Mouse (Mus musculus): Measurements from ENCODE around the gene Cox11.

Cox11 gene

GRCm38 (mm10) chr11:90637440-90638311, at the start of gene Cox11, which contains the start of gene Stxbp4:
Gene Cox11, plus strand, starts transcription at chr11:90638173.
Gene Stxbp4, minus strand, starts transcription at chr11:90638084.
- DNase-seq = peak; percentile 96

DNA sequence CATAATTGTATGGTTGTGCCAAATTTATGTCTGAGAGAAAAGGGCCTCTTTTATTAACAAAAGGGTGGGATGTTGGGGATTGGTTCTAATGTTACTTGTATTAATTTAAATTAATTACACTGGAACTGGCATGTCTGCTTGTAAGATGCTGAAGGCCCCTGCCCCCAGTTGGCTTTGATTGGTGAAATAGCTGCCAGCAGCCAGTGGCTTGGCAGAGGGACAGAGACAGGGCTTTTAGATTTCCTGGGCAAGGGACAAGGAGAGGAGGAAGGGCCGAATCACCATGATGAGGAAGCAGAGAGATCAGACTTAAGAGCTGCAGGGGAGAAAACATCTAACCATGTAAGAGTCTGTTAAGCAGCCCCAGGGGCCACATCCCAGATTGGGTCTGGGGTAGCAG, 47.0 kb upstream of the Cox11 start:
- DNase-seq = peak; percentile 7

DNA sequence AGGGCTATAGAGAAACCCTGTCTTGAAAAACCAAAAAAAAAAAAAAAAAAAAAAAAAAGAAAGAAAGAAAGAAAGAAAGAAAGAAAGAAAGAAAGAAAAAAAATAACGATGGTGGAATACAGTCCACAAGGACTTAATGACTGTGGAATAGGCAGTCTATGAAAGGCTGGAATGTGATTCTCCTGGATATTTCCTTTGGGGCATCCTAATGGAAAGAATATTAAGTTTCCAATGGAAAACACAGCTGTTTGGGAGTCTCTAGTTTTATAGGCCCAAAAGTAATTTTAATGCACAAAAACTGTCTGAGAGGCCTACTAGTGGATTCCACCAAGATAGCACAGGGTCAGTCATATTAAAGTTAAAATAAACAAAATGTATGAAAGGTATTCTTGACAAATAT, 42.1 kb upstream of the Cox11 start:
- DNase-seq = no peak

DNA sequence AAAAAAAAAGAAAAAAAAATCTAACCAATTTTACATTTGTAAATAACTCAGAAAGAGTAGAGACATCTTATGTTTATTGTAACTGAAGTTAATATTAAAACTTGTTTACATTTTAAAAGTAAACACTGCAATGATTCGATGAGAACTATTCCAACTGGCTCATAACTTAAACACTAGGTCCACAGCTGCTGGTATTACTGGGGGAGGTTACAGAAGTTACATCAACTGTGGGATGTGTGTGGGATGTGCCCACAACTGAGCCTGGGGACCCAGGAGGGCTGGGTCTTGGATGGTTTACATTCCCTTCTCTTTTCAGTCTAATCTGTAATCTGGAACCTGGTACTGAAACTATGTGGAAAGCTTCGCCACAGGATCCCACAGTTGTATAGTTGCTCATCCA, 34.9 kb upstream of the Cox11 start:
- DNase-seq = no peak

GRCm38 (mm10) chr11:90612118-90612517, 25.9 kb upstream of the Cox11 start:
- no peak for DNase-seq

DNA sequence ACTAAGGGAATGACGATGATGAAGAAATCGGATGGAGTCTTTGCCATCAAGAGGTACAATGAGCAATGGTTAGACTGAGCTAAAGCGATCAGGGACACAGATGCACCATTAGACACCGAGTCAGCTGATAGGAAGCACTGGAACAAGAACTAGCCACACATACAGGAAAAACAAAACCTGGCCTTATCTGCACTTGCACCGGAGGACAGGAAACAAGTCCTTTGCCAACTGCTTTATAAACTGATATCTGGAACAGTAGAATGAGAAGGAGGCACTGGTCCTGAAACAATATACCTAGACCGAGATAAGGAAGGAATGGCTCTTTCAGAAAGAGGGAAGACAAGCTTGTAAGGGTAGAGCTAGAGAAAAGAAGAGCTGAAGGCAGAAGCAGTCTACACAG, 23.2 kb upstream of the Cox11 start:
- DNase-seq = no peak

DNA sequence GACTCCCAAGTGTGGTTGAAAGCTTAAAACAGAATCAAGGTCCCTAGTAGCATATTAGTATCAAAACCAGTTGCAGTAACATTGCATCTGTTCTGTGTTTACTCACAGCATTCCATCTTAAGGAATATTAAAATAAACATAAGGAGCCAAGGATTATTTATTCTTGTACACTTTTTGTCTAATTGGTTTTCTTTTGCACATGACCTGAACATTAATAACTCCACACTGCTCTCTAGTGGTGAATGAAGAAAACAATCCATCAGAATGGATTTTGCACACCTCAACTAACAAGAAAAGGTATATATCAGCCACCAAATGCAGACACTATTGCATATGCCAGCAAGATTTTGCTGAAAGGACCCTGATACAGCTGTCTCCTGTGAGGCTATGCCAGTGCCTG, 21.5 kb upstream of the Cox11 start:
- DNase-seq = no peak

DNA sequence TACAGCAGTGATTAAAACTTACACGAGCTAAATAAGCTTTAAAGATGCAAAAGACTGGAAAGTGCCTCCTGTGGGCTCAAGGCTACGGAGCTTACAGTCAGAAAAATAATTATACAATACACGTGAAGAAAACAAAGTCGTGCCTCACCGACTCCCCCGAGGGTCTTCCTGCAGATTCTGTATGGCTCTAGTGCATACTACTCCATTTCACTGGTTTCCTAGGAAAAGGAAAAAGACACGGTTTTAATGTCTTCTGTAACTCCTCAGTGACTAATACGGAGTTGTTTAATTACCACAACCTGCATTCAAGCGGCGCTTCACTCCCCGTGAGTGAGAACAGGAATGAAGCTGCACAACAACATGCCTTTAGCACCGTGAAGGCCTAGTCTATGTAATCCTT, 15.9 kb upstream of the Cox11 start:
- no peak for DNase-seq

GRCm38 (mm10) chr11:90622500-90622899, 15.5 kb upstream of the Cox11 start:
- peak; percentile 20 for DNase-seq

DNA sequence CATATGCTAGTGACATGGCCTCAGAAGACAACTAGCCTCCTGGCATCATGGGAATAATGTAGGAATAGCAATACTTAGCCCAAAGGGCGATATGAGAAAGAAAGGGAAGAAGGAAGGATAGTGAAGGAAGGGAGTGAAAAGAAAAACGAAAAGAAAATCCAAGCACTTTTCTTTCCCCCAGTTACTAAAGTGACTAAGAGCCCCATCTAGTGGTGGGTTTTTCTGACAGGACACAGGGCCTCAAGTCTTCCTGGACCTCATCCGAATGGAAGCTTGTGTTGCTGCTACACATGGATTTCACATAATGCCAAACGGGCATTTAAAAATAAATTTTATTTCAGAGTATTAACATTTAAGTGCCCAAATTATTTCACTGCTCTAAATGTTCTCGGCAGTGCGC, 14.5 kb upstream of the Cox11 start:
- peak; percentile 52 for DNase-seq

GRCm38 (mm10) chr11:90625174-90625573, 12.8 kb upstream of the Cox11 start:
- no peak for DNase-seq

DNA sequence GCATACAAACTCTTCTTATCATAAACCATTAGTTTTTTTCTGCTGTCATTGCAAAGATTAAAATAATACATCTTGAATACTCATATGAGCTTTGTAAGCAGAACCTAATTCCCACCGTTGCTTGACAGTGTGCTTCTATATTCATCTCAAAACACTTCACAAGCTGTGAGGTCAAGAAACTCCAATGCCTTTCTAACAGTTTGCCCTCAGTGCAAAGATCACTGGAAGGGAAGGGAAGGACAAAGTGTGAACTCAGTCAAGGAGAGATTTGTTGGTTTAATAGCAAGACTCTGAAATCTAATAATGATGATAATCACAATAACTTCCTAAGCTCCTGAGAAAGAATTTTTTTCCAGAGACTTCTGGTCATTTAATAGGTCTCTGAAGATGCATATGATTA, 10.2 kb upstream of the Cox11 start:
- DNase-seq = no peak

DNA sequence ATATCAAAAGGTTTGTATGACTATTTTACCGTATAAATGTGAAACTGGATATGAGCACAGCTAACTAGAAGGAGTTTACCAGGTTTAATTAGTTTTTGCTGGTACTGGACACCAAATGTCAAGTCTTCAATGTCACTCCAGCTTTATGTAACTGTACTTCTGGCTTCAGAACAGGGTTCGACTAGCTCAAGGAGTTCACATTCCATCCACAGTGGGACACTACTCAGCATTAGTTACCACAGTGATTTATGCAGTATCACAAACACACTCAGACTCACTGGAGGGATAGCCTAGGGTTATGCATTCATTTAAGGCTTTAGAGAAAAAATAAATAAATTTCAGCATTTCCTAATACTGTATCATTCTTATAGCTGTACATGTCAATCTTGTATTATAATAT, 5.5 kb upstream of the Cox11 start:
- no peak for DNase-seq

- no peak for DNase-seq
Measured at GRCm38 (mm10) chr11:90634661-90635060, 3.3 kb upstream of the Cox11 start.

DNA sequence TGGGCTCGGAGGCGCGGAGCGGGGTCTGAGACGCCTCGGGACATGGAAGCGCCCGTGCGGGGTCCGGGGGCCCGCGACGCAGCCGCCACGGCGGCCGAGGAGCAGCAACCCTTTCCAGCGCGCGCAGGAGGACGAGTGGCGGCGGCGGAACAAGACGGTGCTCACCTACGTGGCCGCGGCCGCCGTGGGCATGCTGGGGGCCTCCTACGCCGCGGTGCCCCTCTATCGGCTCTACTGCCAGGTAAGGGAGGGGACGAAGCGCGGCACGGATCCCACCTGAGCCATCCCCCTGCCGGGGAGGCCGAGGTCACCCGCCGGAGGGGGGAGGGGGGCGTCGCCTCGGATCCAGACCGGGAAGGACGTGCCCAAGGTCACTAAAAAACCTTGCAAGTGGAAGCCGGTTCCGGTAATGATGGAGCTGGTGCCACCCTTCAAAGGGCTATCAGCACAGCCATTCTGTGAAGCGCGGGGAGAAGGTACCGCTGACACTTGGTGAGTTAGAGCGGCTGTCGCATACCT, 398 bp downstream of the Cox11 start:
- DNase-seq = no peak

- DNase-seq = peak; percentile 25
Measured at GRCm38 (mm10) chr11:90649777-90650176, 11.8 kb downstream of the Cox11 start.

GRCm38 (mm10) chr11:90650231-90650885, 12.4 kb downstream of the Cox11 start:
- no peak for DNase-seq

- no peak for DNase-seq
Measured at GRCm38 (mm10) chr11:90652603-90653002, 14.6 kb downstream of the Cox11 start.

DNA sequence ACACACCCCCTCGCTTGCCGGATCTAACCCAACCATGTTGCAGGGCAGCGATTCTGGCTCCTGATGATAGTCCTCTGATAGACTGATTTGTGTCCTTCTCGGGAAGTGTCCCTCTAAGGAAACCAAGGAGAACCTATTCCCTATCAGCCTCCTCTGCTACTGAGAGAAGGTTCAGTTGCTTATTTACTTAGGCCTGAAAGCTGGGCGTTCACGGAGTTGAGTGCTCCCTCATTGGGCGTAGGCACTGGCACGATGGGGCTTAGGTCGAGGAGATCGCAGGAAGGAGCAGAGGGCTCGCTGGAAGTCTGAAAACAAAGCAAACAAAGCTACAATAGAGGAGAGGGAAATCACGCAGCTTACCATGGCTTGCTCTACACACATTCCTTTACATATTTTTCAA, 19.6 kb downstream of the Cox11 start:
- DNase-seq = no peak

GRCm38 (mm10) chr11:90660662-90661061, 22.7 kb downstream of the Cox11 start:
- no peak for DNase-seq

GRCm38 (mm10) chr11:90663052-90663451, 25.1 kb downstream of the Cox11 start:
- no peak for DNase-seq

DNA sequence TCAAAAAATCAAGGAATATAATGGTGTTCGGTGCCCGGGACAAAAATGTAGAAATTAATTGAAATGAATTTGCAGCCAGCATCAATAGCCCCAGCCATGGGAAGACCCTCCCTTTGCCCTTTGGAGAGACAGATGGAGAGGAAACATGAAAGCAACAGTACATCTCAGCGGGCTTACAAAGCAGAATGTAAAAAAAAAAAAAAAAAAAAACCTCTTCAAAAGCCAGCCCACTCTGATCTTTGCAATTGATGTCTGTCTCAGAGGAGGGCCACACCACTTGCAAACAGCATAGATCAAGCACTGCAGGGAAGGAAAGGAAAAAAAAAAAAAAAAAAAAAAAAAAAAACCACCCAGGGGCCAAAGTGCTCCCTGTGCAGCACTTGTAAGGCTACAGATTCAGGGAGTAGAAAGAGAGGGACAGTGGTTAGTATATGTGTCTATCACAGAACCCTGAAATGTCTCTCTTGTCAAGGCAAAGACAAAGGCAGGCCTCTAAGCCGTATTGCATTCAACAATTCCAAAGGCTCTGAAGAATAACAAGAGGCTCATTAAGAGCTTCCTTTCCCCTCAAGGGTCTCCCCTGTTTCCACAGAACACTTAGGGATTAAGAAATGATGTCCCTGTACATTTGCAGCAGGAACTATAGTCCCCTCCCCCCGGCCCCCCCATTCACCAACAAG, 25.8 kb downstream of the Cox11 start:
- no peak for DNase-seq

GRCm38 (mm10) chr11:90664345-90664986, 26.5 kb downstream of the Cox11 start:
- no peak for DNase-seq
